Mouse (Mus musculus) neural tube, embryonic 15.5 days (tissue): ENCODE data around the gene Akna. TPM values are rescaled to one million over a fixed set of nuclear protein-coding genes. Genes with fewer than 3 reads are reported as not detected.

ENCODE experiments used
- ATAC-seq: fragments of 200-750 bp; cut with Nextera tagmentation; 2 replicates; pipeline ENCODE4 v1.8.0; 2017; ENCODE audit warnings: mild to moderate bottlenecking, moderate TSS enrichment, moderate library complexity; ENCODE audit not compliant: low FRiP score
- H3K27ac ChIP-seq: fragments of 300-500 bp; sonication (generic); replicated peaks from 2 replicates; pipeline ENCODE4 v1.5.1; 2015; ENCODE audit warnings: mild to moderate bottlenecking, inconsistent platforms
- H3K27me3 ChIP-seq: fragments of 300-500 bp; sonication (generic); replicated peaks from 2 replicates; pipeline ENCODE4 v1.6.1; 2015; ENCODE audit warnings: inconsistent platforms
- H3K36me3 ChIP-seq: fragments of 300-500 bp; sonication (generic); 2 replicates; pipeline ENCODE4 v1.6.1; 2015; ENCODE audit warnings: inconsistent platforms
- H3K4me1 ChIP-seq: fragments of 300-500 bp; sonication (generic); 2 replicates; pipeline ENCODE4 v1.6.1; 2015; ENCODE audit warnings: inconsistent platforms
- H3K4me2 ChIP-seq: fragments of 300-500 bp; sonication (generic); 2 replicates; pipeline ENCODE4 v1.6.1; 2015; ENCODE audit warnings: inconsistent platforms, mild to moderate bottlenecking, moderate library complexity
- H3K4me3 ChIP-seq: fragments of 300-500 bp; sonication (generic); replicated peaks from 2 replicates; pipeline ENCODE4 v1.5.1; 2015; ENCODE audit warnings: mild to moderate bottlenecking, inconsistent platforms
- H3K9ac ChIP-seq: fragments of 300-500 bp; sonication (generic); replicated peaks from 2 replicates; pipeline ENCODE4 v1.6.1; 2015; ENCODE audit warnings: mild to moderate bottlenecking, inconsistent platforms
- H3K9me3 ChIP-seq: fragments of 300-500 bp; sonication (generic); replicated peaks from 2 replicates; pipeline ENCODE4 v1.6.1; 2016; ENCODE audit warnings: inconsistent platforms
- WGBS: fragments of 180-500 bp; shearing (Covaris S2); methylation state at CpG from one replicate; pipeline ENCODE4 v1.1.7; 2015; ENCODE audit warnings: mixed read lengths; 5-methylcytosine and 5-hydroxymethylcytosine counted together
- polyA plus RNA-seq: library from polyadenylated mRNA; unstranded; fragments of >200 nt; fragmentation: Nextera tagmentation; extraction: Ambion mirVana; gene quantifications from 2 replicates; pipeline ENCODE4 v1.2.1, GENCODE M21; 2015

Akna gene
- polyA plus RNA-seq, 1 experiment from 2014 or later = 3.1 TPM

DNA sequence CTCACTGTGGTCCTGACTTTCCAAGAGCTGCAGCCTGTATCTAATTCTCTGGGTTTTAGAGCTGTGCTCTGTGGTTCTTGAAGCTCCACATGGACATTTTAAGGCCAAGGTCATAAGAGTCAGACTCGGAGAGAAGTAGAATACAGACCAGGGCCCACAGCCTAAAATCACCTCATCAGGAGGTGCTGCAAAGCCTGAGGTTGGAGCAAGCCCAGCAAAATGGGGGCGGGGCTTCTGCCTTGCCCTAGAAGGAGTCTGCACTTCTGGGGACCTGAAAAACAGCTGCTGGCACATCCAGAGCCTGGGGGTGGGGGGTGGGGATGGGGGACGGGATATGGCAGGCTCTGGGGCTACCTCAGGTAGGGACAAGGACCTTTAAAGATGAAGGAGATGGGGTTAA is 27.2 kb upstream of the Akna start:
- WGBS = 64% methylated on average over 3 of the region's 3 CpGs
- H3K4me2 ChIP-seq = no peak overlapping the region
- H3K27me3 ChIP-seq = no peaks in the 10 kb centered on the region
- no peak overlapping the region for H3K9ac ChIP-seq
- H3K36me3 ChIP-seq = no peaks in the 10 kb centered on the region
- ATAC-seq = no peak
- H3K4me3 ChIP-seq = no peak overlapping the region
- H3K4me1 ChIP-seq = no peaks in the 10 kb centered on the region
- H3K9me3 ChIP-seq = no peaks in the 10 kb centered on the region
- H3K27ac ChIP-seq = no peak overlapping the region

DNA sequence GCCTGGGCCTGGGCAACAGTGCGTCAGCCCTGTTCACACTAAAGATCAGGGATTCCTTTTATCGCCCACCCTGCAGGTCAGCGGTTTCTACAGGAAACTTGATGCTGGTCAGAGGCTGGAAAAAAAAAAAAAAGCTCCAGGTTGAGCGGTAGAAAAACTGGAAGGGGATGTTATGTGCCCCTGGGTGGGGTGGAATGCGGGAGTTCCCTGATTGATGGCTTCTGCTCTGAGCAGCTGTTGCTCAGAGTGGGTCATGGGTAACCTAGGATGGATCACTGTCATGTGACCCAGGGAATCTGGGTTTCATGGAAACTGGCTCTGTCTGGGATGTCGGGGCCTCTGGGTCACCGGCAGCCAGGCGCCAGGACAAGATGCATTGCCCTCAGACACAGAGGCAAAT is 23.2 kb upstream of the Akna start:
- Histone ChIP-seq H3K4me1 (no peaks in the 10 kb centered on the region), H3K9me3 (no peaks in the 10 kb centered on the region), H3K4me2 (no peak overlapping the region), H3K27me3 (no peaks in the 10 kb centered on the region), H3K27ac (no peak overlapping the region), H3K4me3 (no peak overlapping the region), H3K9ac (no peak overlapping the region), H3K36me3 (no peaks in the 10 kb centered on the region)
- WGBS = 75% methylated on average over 8 of the region's 8 CpGs
- no peak for ATAC-seq

GRCm38 (mm10) chr4:63423811-63424210 is 20.7 kb upstream of the Akna start:
- Histone ChIP-seq H3K27ac (no peak overlapping the region), H3K9ac (no peak overlapping the region), H3K27me3 (no peaks in the 10 kb centered on the region), H3K4me1 (no peaks in the 10 kb centered on the region), H3K9me3 (no peaks in the 10 kb centered on the region), H3K4me2 (no peak overlapping the region), H3K36me3 (no peaks in the 10 kb centered on the region), H3K4me3 (no peak overlapping the region)
- WGBS = 32% methylated on average over 5 of the region's 5 CpGs
- ATAC-seq = no peak

DNA sequence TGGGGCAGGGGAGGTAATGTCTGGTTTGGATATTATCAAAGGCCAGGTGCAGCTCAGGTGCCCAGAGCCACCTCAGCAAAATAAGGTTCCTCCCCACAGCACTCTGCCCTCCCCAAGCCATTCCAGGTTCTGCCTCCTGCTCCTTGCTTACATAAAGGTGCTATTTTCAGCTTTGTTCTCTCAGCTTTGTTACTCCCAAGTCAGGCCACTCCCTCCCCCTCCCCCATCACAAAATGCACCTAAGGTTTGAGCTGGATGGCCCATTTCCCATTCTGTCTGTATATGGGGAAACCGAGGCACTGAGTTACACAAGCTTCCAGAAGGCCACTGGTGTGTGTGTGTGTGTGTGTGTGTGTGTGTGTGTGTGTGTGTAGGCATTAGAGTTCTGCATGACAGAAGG is 20.1 kb upstream of the Akna start:
- H3K4me2 ChIP-seq = no peak overlapping the region
- no peak overlapping the region for H3K4me3 ChIP-seq
- WGBS = 60% methylated on average over 1 of the region's 1 CpGs
- no peaks in the 10 kb centered on the region for H3K9me3 ChIP-seq
- ATAC-seq = no peak
- H3K4me1 ChIP-seq = no peaks in the 10 kb centered on the region
- no peaks in the 10 kb centered on the region for H3K36me3 ChIP-seq
- no peak overlapping the region for H3K9ac ChIP-seq
- no peaks in the 10 kb centered on the region for H3K27me3 ChIP-seq
- no peak overlapping the region for H3K27ac ChIP-seq

GRCm38 (mm10) chr4:63420143-63420920 is 17.2 kb upstream of the Akna start:
- H3K27ac ChIP-seq = no peak overlapping the region
- no peak for ATAC-seq
- no peak overlapping the region for H3K4me2 ChIP-seq
- no peak overlapping the region for H3K9ac ChIP-seq
- H3K27me3 ChIP-seq = no peaks in the 10 kb centered on the region
- WGBS = 64% methylated on average over 14 of the region's 14 CpGs
- H3K4me3 ChIP-seq = no peak overlapping the region
- H3K9me3 ChIP-seq = no peaks in the 10 kb centered on the region
- no peaks in the 10 kb centered on the region for H3K36me3 ChIP-seq
- H3K4me1 ChIP-seq = peaks cover 4% of the 10 kb centered on the region

DNA sequence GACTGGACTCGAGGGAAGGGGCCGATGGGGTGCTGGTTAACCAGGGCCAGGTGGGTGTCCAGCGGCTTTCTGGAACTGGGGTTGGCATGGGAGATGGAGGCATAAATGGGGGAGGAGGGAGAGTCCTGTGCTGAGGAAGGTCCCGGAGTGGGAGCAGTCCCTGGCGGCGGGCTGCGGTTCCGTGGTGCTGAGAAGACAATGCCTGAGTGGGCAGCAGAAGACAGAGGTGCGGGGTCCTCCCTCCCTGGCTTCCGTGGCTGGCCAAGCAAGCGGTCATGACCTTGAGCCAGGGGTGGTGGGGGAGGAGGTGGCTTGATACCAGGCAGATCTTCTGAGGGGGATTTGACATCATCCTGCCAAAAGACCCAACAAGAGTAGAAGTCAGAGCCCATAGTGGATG is 15.1 kb upstream of the Akna start:
- Histone ChIP-seq H3K4me2 (no peak overlapping the region), H3K27me3 (no peaks in the 10 kb centered on the region), H3K4me1 (peaks cover 4% of the 10 kb centered on the region), H3K4me3 (no peak overlapping the region), H3K27ac (no peak overlapping the region), H3K36me3 (no peaks in the 10 kb centered on the region), H3K9ac (no peak overlapping the region), H3K9me3 (no peaks in the 10 kb centered on the region)
- ATAC-seq = no peak
- 88% methylated on average over 11 of the region's 11 CpGs for WGBS

- H3K27ac ChIP-seq = no peak overlapping the region
- no peaks in the 10 kb centered on the region for H3K36me3 ChIP-seq
- H3K9ac ChIP-seq = 0 out of 2 replicates have a peak overlapping the region, but pooled peaks have one; percentile 10
- peaks cover 4% of the 10 kb centered on the region for H3K4me1 ChIP-seq
- no peaks in the 10 kb centered on the region for H3K9me3 ChIP-seq
- peak; percentile 77 for ATAC-seq
- WGBS = 19% methylated on average over 9 of the region's 9 CpGs
- H3K27me3 ChIP-seq = no peaks in the 10 kb centered on the region
- no peak overlapping the region for H3K4me2 ChIP-seq
- no peak overlapping the region for H3K4me3 ChIP-seq
Observed at GRCm38 (mm10) chr4:63417318-63417957, 14.3 kb upstream of the Akna start.

GRCm38 (mm10) chr4:63414951-63415350 is 11.8 kb upstream of the Akna start:
- Histone ChIP-seq H3K36me3 (no peaks in the 10 kb centered on the region), H3K27me3 (no peaks in the 10 kb centered on the region), H3K27ac (no peak overlapping the region), H3K9me3 (no peaks in the 10 kb centered on the region), H3K4me3 (no peak overlapping the region), H3K4me2 (no peak overlapping the region), H3K4me1 (peaks cover 14% of the 10 kb centered on the region), H3K9ac (no peak overlapping the region)
- no peak for ATAC-seq
- 81% methylated on average over 5 of the region's 5 CpGs for WGBS

- no peaks in the 10 kb centered on the region for H3K9me3 ChIP-seq
- peak overlapping the region; percentile 100 for H3K4me2 ChIP-seq
- no peak overlapping the region for H3K27ac ChIP-seq
- 55% methylated on average over 5 of the region's 5 CpGs for WGBS
- H3K4me3 ChIP-seq = no peak overlapping the region
- ATAC-seq = no peak
- peaks cover 33% of the 10 kb centered on the region for H3K4me1 ChIP-seq
- no peak overlapping the region for H3K9ac ChIP-seq
- H3K27me3 ChIP-seq = no peaks in the 10 kb centered on the region
- no peaks in the 10 kb centered on the region for H3K36me3 ChIP-seq
Observed at GRCm38 (mm10) chr4:63411222-63411621, 8.1 kb upstream of the Akna start.

DNA sequence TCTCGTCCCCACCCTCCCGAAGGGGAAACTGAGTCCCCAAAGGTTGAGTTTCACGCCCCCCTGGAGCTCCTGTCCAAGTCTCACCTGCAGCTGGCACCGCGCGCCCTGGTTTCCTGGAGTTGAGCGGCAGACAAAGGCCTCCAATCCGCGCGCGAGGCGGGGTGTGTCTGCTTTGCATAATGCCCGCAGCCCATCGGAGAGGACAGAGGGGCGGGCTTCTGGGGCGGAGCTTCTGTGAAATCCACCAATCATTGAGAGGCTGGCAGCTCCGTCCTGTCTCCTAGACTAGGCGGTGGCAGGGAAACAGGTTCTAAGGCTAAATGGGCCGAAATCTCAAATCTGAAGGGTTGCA is 7.4 kb upstream of the Akna start:
- under 1% methylated on average over 19 of the region's 19 CpGs for WGBS
- Histone ChIP-seq H3K4me2 (peak overlapping the region; percentile 100), H3K9me3 (no peaks in the 10 kb centered on the region), H3K4me3 (peak overlapping the region; percentile 65), H3K9ac (peak overlapping the region; percentile 57), H3K27me3 (no peaks in the 10 kb centered on the region), H3K4me1 (peaks cover 33% of the 10 kb centered on the region), H3K36me3 (no peaks in the 10 kb centered on the region), H3K27ac (peak overlapping the region; percentile 56)
- peak; percentile 93 for ATAC-seq

- Histone ChIP-seq H3K9ac (peak overlapping the region; percentile 57), H3K4me1 (peaks cover 37% of the 10 kb centered on the region), H3K4me3 (peak overlapping the region; percentile 65), H3K27me3 (no peaks in the 10 kb centered on the region), H3K9me3 (no peaks in the 10 kb centered on the region), H3K4me2 (peak overlapping the region; percentile 100), H3K36me3 (no peaks in the 10 kb centered on the region), H3K27ac (peak overlapping the region; percentile 56)
- under 1% methylated on average over 39 of the region's 39 CpGs for WGBS
- peak; percentile 66 for ATAC-seq
Observed at GRCm38 (mm10) chr4:63409908-63410582, 6.9 kb upstream of the Akna start.
